Mouse (Mus musculus) frontal cortex, postnatal 25 days (tissue): ENCODE data around the gene Vgll4.

ENCODE experiments used
- DNase-seq, 2 experiments: peaks; one replicate each; pipeline ENCODE4 v3.0.0; 2022; ENCODE audit warnings: low spot score in 2 of 2

The Vgll4 gene

DNA sequence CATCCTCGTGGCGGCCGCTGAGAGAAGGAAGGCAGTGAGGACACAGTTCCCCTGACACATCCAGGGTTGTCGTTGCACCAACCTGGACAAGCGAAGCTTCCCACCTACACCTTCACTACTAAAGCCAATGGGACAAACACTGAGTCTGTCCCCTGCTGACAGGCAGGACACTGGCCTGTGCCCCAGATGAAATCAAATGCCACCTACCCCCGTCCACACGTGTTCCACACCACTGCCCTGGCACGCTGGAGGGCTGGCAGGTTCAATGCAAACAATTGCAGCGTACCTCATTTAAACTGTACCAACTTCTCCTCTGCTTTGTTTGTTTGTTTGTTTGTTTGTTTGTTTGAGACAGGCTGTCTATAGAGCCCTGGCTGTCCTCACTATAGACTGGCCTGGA is 50.8 kb downstream of the Vgll4 start:
- no peak for DNase-seq

DNA sequence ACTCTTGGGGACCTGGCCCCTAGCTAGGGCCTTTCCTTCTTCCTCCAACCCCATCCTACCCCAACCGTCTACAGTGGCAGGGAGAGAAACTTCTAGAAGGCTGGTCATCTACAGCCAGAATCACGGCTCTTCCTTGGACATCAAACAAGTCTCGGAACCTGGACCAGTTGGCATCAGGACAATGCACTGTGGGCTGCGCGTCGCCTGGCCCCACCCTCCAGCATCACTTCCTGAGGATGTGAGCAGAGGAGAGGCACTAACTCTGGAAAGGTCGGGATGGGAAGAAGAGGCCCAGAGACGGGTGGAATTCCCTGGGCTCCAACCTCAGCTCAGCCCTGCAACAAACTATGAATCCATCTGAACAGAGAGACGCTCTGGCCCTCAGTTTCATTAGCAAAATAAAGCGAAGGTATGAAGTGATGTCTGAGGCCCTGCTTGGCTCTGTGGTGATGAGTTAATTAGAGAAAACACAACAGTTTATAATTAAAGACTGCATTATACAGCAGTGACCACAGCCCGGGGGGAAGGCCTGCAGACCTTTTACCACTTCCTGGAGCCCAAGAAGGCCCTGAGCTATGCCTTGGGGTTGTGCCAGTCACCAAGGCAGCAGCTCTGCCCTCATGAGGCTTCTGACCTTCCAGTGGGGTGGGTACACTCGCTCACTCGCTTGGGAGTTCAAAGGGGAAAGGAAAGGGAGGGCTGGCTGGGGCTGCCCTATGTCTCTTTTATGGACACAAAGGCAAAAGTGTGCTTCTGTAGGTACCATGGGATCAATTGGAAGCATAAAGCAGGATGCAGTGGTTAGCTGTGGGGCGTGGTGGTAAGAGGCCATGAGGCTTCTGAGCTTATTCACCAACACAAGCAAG is 51.8 kb downstream of the Vgll4 start:
- no peak for DNase-seq

DNA sequence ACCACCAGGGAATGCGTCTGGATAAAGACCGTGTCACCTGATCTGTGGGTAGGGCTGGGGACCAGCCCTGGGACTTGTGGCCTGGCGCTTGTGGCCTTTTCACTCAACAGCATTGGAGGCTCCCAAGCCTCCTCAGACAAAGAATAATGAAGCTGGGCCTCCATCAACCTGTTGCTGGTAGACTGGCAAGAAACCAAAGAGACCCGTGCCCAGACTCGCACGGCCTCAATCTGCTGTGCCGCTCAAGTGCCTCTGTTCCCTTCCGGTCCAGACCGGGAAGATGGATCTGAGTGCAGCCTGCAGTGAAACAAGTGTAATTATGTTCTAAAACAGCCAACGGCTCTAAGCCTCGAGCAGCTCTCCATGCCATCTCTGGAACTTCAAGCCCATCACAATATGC is 52.7 kb downstream of the Vgll4 start:
- no peak for DNase-seq

DNA sequence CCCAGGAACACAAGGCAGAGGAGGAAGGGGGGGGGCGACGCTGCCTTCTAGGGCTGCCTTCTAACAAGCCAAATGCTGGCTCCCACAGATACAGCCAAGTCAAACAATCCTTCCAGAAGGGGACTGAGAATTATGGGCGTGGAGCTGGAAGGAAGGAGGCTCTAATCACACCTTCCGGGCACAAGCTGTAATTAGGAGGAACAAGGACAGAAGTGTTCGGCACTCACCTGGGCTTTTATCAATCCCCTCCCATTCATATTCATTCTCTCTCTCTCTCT is 53.1 kb downstream of the Vgll4 start:
- DNase-seq = no peak

DNA sequence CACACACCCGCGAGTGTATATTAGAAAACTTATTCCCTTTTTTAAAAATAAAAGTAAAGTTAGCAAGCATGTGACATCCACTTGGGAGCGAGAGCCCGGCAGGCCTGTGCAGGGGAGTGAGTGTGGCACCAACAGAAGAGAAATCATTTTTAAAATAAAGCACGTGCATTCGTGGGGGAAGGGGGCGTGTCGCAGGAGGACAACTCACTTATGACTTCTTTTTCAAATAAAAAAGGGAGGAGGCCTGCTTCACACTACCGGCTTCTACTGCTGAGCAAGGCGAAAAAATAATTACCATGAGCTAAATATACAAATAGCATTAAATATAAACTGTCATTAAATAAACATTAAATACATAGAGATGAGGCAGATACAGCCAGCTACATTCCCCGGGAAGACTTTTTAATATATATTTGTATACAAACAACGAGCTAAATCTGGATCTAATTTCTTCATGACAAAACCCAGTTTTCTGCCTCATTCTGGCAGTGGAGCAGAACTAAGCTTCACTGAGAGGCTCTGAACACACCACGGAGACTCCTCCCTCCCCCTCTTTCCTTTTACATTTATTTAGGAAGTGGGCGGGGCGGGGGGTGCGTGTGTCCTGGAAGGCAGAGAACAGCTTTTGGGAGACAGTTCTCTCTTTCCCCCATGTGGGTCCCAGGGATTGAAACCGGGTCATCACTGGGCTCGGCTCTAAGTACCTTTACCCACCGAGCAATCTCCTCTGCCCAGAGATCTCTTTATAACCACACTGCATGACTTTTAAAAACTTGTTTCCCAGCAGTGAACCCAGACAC is 53.7 kb downstream of the Vgll4 start:
- no peak for DNase-seq

DNA sequence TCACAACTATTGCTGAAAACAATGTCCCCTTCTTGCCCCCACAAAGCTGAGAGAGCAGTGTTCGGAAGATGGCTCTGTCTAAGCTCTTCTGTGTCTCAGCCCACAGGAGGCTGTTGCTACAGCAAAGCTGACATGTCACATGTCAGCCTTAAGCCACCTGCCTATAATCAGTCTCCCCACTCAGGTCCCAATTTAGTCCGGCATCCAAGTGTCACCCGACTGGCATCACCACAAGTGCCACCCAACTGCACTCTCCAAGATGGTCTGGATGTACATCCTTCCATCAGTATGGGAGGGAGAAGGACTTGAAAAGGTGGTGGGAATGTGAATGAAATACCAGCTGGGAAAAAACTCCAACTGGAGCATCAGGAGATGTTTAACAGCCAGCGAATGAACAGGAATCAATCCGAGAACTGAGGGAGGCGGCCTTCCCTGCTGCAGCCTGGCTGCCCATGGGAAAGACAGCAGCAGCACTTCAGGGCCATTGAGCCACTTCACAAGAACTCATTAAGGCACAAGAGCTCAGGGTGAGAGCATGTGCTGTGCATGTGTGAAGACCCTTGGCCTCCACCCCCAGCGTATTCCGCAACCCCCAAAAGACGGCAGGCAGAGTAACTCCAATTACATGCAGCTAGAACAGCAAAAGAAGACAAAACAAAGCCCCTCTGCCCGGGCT is 55.6 kb downstream of the Vgll4 start:
- no peak for DNase-seq

DNA sequence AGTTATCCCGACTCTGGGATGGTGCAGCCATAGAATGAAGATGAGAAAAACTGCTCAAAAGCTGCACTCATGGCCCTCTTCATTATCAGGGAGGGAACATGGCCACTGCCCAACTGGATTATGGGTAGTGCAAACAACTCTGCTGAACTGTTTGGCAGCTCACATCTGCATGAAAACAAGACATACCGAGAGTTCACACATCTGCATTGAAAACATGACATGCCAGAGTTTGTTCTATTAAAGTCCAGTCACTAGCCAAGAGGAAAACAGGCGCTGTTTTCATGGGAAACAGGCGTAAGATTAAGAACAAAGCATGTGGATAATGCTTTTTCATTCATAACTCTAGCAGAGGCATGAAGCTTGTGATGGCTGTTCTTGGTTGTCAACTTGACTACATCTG is 56.7 kb downstream of the Vgll4 start:
- DNase-seq = no peak

DNA sequence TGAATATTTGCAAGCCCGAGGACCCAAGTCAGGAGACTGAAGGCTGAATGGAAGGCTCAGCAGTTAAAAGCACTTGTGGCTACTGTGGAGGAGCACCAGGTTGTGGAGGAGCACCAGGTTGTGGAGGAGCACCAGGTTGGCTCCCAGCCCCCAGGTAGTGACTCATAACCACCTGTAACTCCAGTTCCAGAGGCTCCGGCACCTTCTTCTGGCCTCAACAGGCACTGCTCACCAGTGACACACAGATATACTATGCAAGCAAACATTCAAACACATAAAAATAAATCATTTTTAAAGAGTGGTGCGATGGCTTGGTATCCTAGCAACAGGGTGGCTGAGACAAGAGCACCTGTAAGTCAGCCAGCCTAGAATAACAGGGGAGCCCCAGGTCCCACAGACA is 58.3 kb downstream of the Vgll4 start:
- no peak for DNase-seq

DNA sequence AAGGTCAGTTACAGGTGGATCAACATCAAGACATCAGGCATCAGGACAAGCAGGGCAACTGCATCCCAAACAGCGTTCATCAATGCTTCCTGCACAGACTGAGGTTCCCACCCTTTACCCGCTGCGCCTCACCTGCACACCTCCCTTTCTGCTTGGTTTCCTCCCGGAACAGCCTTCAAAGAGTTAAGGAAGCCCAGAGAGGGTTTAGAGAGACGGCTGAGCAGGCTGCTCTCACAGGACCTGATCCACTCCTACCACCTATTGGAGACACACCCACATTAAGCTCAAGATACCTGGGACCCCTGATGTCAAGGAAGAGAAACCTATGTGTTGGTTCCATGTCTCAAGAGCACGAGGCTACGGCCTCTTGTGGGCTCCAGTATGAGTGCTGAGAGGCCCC is 60.0 kb downstream of the Vgll4 start:
- no peak for DNase-seq

DNA sequence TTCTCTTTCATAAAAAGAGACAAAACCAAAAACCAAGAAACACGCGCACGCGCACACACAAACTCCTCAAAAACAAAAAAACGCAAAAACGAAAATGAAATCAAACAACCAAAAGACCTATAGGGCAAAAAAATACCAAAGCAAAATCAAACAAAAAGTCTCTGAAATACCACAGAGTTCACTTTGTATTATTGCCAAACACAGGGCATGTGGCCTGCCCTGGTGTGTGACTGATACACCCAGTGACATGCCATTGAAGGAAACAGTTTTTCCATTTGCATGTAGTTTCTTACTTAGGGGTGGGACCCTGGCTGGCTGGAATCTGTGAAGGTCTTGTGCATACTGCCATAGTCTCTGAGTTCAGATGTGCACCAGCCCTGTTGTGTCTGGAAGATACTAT is 62.3 kb downstream of the Vgll4 start:
- DNase-seq = no peak

DNA sequence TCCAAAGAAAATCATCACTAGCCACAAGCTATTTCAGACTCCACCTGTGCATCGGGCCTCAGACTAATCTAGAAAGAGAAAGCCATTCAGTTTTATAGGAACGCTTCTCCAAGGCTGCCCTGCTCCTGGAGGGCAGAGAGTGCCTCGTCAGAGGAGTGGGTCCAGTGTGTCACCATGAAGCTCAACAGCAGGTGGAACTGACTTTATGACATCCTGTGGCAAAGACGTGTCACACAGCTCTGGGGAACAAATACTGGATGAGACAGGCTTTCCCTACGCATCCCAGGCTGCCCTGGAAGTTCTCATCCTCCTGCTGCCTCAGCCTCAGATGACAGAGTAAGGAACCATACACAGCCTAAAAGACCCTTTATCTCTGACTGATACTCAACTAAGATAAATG is 63.6 kb downstream of the Vgll4 start:
- no peak for DNase-seq

DNA sequence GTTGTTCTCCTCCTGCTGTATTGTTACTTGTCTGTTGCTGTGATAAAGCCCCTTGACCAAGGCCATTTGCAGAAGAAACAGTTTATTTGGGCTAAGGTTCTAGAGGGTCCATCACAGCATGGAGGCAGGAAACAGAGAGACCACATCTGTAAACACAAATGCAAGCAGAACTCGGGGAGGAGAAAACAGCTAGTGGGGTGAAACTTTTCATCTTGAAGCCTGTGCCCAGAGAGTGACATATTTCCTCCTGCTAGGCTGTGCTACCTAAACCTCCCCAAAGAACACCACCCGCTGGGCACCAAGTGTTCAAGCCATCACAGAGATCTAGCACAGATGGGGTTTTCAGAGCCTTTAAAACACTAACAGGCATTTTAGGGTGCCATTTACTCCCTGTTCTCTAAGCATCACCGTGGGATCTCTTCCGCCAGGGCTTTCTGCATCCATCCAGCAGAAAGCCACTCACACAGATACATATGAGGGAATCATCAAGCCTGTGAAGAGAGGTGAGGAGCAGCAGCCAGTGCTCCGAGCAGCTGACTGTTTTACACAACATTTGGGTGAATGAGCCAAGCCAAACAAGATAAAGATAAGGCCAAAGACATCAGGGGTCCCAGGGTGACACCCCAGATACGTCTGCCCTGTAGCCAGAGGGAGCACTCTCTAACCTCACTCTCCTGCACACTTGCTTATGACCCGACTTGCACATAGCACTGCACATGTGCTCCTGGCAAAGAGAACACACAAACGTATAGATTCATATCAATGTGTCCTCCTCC is 64.4 kb downstream of the Vgll4 start:
- DNase-seq = no peak

DNA sequence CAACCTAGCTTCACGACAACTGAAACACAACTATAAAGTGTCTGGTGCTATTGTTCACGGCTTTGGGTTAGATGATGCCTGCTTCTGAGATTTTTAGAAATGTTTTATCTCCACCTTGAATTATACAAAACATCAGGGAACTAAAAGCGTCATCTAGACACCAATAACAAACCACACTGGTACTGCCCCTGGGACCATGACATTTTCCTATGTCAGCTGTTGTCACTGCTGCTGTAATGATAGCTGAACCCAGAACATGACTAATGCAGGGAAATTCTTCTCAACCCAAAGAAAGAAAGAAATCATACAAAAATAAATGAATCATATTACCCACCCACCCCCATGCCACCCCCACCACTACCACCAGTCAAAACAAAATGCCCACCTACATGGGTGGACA is 65.0 kb downstream of the Vgll4 start:
- DNase-seq = no peak

DNA sequence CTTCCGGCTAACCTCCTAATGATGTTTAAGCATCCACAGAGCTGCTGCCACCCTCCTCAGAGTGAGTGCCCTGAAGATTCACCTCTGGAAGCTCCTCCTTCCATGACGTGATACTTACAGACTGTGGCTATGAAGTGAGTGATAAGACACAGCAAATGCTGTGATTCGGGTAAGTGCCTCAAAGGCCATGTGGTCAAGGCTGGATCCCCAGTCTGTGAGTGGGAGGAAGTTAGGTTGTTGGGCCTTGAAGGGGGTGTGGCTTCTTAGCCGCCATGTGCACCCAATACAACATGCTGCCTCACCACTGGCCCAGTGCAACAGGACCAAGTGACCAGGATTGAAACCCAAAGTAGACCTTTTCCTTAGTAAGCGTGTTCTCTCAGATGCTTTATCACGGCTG is 65.6 kb downstream of the Vgll4 start:
- DNase-seq = no peak

DNA sequence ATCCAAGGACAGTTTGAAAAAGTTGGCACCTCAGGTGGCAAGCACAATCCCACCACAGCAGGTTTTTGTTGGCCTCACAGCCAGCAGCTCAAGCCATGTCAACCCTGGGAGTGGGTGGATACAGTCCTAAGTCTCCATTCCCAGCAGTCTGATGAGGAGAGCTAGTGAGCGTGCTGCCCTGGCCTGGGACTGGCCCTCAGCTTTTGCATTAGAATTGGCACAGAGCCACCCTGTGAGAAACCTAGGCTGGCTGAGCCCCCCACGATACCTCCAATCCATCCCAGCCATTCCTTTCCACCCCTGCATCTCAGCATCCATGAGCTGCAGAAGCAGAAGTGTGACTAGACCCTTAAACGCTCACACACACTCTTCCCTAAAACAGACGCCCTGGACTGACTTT is 67.9 kb downstream of the Vgll4 start:
- DNase-seq = no peak

DNA sequence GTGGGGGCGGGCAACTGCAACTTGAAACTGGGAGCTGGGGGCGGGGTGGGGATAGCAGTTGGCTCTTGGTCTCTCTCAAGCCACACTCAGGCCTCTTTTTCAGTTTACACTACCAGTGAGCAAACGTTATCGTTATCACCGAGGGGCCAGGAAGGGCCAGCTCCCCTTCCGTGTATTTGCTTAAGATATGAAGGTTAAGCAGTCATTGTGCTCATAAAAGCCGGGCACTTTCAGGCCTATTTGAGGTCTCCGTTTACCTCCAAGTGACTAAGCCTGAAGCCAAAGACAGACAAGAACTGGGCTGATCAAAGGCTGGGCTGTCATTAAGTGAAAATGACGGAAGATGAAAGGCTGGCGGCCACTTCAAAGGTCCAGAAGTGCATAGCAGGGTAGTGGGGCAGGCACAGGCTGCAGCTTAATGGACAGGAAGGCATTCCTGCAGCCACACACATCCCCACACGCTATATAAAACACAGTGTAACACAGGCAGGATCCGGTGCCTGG is 68.4 kb downstream of the Vgll4 start:
- DNase-seq = no peak

DNA sequence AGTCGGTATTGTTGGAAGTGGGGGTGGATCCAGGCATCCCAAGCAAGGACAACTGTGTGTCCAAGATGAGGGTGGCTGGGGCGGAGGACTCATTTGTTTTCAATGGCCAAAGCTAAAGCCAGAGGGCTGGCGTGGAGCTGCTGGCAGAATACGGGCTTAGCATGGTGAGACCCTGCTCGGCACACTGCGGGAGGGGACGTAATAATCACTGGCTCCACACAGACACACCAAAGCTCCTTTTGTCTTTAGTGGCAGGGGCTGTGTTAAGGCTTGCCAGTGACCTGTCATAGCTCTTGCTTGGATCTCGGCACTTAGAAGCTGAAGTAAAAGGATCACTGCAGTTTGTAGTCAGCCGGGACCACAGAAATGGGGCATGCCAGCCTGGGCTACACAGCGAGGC is 69.6 kb downstream of the Vgll4 start:
- no peak for DNase-seq

DNA sequence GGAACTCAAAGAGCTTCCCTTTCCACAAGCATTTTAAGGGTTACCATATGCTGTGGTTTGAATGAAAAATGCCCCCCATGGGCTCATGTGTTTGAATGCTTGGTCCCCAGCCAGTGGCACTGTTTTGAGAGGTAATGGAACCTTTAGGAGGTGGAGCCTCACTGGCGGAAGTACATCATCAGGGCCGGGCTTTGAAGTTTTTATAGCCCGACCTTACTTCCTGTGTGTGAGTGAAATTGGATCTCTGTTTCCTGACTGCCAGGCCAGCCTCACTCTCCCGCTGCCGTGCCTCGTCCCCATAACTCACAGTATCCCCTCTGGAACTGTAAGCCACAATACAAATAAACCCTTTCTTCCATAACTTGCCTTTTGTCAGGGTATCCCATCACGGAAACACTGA is 70.1 kb downstream of the Vgll4 start:
- DNase-seq = no peak

DNA sequence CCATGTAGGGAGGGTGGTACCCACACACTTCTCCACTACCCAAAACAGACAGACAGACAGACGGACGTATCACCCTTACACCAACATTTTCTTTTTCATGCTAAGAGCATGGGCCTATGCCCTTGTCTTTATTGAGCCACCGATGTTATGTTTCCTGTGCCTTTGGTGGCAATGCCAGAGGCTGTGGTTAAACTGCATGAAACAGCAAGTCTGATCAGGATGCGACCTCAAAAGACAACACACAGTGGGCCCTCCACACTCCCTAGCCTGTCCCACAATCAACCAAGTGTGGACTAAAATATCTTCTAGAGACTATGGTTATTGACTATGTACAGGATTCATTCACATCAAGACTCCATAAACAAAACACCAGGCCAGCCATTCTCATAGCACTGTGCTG is 70.8 kb downstream of the Vgll4 start:
- no peak for DNase-seq

DNA sequence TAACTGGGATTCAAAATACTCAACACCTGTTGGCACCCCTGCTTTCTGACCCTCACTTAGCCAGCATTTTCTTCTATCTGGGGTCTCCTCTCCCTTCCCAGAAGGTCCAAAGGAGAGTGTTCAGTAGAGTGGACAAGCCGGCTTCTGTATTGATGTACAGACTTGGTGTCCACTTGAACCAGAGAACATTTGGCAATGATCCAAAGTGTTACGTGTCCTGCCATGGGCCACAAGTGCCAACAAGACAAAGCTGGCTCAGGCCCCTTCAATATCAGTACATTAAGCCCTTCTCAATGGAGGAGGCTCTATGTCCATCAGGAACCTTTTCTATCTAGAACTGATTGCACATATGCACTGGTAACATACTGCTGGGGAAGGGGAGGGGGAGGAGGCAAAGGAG is 73.5 kb downstream of the Vgll4 start:
- no peak for DNase-seq

DNA sequence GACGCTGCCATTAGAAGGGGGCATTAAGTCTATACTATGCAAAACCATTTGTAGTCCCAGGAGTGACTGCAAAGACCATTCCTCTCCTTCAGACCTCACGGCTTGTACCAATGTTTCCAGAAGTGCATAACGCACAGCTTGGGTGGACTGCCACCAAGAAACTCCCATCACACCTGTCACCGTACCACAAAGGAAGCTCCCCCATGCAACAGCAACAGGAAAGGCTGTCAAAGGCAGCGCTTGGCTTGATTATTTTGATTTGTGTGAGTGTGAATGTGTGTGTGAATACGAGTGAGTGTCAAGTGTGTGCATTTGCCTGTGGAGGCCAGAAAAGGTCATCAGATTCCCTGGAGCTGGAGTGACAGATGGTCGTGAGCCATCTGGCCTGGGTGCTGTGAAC is 74.6 kb downstream of the Vgll4 start:
- no peak for DNase-seq

DNA sequence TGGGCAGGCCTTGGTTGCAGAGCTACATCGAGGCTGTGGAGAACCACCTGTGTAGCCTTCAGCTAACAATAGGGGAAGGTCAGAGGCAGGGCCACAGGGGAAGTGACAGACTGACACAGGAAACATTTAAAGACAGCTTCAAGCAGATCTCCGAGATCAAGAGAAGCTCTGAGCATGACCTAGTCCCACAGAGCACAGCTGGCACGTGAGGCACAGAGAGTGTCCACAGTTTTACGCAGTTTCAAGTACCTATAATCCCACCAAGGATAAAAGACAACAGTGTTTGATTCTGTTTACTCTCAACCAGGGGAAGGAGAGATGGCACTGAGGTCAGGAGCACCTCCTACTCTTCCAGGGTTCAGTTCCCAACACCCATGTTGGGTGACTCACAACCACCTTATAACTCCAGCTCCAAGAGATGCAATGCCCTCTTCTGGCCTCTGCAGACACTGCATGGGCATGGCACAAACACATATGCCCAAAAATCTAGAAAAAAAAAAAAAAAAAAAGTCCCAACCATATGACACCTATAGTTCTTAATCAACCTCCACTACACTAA is 75.2 kb downstream of the Vgll4 start:
- no peak for DNase-seq
